8 mouse cellular contexts compared by ENCODE assay signal in genomic region chr13:111808637-111809465, GRCm38 (mm10). TPM values are rescaled to one million over a fixed set of nuclear protein-coding genes. Genes with fewer than 3 reads are reported as not detected.
A peak's percentile ranks its signal among the peaks of the same experiment; 100 is the strongest.
DNase-seq lines count a peak whose midpoint lies in the region; ATAC-seq lines count a peak whose summit lies in the region.

Map3k1 (minus strand) TSS chr13:111808993.

- WGBS in intestine, embryonic 15.5 days = under 1% methylated on average over 106 of the region's 136 CpGs
- under 1% methylated on average over 62 of the region's 136 CpGs for WGBS in midbrain, embryonic 12.5 days

- peak within 1 kb of the TSS; percentile 88 for H3K4me2 ChIP-seq in intestine, embryonic 15.5 days (replicated peaks)
- peak within 1 kb of the TSS; percentile 88 for H3K4me2 ChIP-seq in midbrain, embryonic 12.5 days (replicated peaks)

- peak; percentile 66 for DNase-seq in layer of hippocampus, adult 11-12 months (ENCODE audit: low spot score)
- DNase-seq in layer of hippocampus, adult 9-10 months (ENCODE audit: low spot score) = no peak
- peak; percentile 83 for DNase-seq in embryo, embryonic 11 days
- DNase-seq in gastrocnemius, postnatal 4 days (ENCODE audit: low spot score in 2 of 2) = peak; percentile 61 to 67
- peak; percentile 83 for DNase-seq in left cerebral cortex, postnatal 4 days
- peak; percentile 81 to 82 for DNase-seq in spleen, postnatal 10 days (ENCODE audit: low spot score in 2 of 2)

- no peaks in the 10 kb centered on the region for H3K9me3 ChIP-seq in intestine, embryonic 15.5 days
- no peaks in the 10 kb centered on the region for H3K9me3 ChIP-seq in midbrain, embryonic 12.5 days

- H3K36me3 ChIP-seq in intestine, embryonic 15.5 days = no peaks in the 10 kb centered on the region
- H3K36me3 ChIP-seq in midbrain, embryonic 12.5 days = no peaks in the 10 kb centered on the region

- H3K27ac ChIP-seq in intestine, embryonic 15.5 days = peak within 1 kb of the TSS; percentile 98
- peak within 1 kb of the TSS; percentile 97 for H3K27ac ChIP-seq in midbrain, embryonic 12.5 days (replicated peaks)

- intact Hi-C loops in left cerebral cortex, postnatal 4 days (cut with DNase I) = no loop called here

- ATAC-seq in intestine, embryonic 15.5 days = peak; percentile 78
- peak; percentile 87 for ATAC-seq in midbrain, embryonic 12.5 days (ENCODE audit: low FRiP score, low read depth)

- peak within 1 kb of the TSS; percentile 95 for H3K9ac ChIP-seq in intestine, embryonic 15.5 days
- H3K9ac ChIP-seq in midbrain, embryonic 12.5 days (replicated peaks) = peak within 1 kb of the TSS; percentile 90

- H3K4me3 ChIP-seq in intestine, embryonic 15.5 days (replicated peaks) = peak within 1 kb of the TSS; percentile 92
- H3K4me3 ChIP-seq in midbrain, embryonic 12.5 days = peak within 1 kb of the TSS; percentile 98

- H3K4me1 ChIP-seq in intestine, embryonic 15.5 days (replicated peaks) = peaks cover 31% of the 10 kb centered on the region
- peaks cover 18% of the 10 kb centered on the region for H3K4me1 ChIP-seq in midbrain, embryonic 12.5 days

- no peaks in the 10 kb centered on the region for H3K27me3 ChIP-seq in intestine, embryonic 15.5 days (replicated peaks)
- peaks cover 10% of the 10 kb centered on the region for H3K27me3 ChIP-seq in midbrain, embryonic 12.5 days

RNA-seq across cellular contexts. Expression of gene Map3k1, which starts in this region (rescaled TPM):
- 10 to 100 TPM; 21.2 to 22.6 TPM for total RNA-seq in gastrocnemius, postnatal 4 days (2021)
- 22.3 and 24.1 TPM in 2 replicates for polyA plus RNA-seq in intestine, embryonic 15.5 days (2015; fragmentation: Nextera tagmentation; extraction: Ambion mirVana)
- 10 to 100 TPM; 19.1 to 21.3 TPM for total RNA-seq in left cerebral cortex, postnatal 4 days (2021)
- polyA plus RNA-seq in midbrain, embryonic 12.5 days (2016; fragmentation: Nextera tagmentation; extraction: Ambion mirVana) = 14.0 and 14.1 TPM in 2 replicates
